Mouse (Mus musculus): Measurements from ENCODE around the gene Itm2b. TPM values are rescaled to one million over a fixed set of nuclear protein-coding genes. Genes with fewer than 3 reads are reported as not detected.

Gene Itm2b
- polyA plus RNA-seq, 1 experiment = 150 TPM

DNA sequence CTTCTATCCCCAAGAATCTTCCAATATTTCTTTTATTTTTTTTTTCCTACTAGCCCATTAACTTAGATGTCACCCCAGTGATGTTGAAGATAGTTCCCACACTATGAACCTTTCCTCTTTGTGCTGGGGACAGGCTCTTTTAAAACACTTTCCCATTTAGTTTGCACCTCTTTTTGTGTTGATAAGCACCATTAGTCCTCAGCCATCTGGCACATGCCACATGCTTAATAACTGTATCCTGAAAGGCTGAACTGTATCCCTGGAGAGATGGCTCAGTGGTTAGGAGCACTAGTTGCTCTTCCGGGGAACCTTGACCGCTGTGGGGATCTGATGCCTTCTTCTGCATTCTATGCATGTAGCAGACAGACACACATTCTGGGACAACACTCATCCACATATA lies 37.5 kb upstream of the Itm2b start:
- no peak for TF ChIP-seq EP300 (IDR thresholded peaks at IDR 0.05; ENCODE audit: insufficient read depth, low read depth, low read length)
- H3K4me3 ChIP-seq (ENCODE audit: low read depth, low read length) = no peak overlapping the region

GRCm38 (mm10) chr14:73421580-73421979 lies 36.5 kb upstream of the Itm2b start:
- no peak for TF ChIP-seq POLR2A (IDR thresholded peaks at IDR 0.05; ENCODE audit: insufficient read depth, low read length)
- TF ChIP-seq CTCF (IDR thresholded peaks at IDR 0.05; ENCODE audit: low read depth, low read length) = no peak
- Histone ChIP-seq H3K9me3 (replicated peaks; ENCODE audit: control insufficient read depth, insufficient read depth, low read length, poor library complexity, severe bottlenecking) (no peaks in the 10 kb centered on the region), H3K4me1 (ENCODE audit: control insufficient read depth, insufficient read depth, low read length) (no peaks in the 10 kb centered on the region), H3K36me3 (ENCODE audit: control insufficient read depth, insufficient read depth, low read length, poor library complexity, severe bottlenecking) (no peaks in the 10 kb centered on the region), H3K9ac (ENCODE audit: low read depth, poor library complexity, severe bottlenecking) (no peak overlapping the region), H3K4me3 (ENCODE audit: low read depth, low read length) (no peak overlapping the region), H3K27ac (ENCODE audit: insufficient read depth, low read length) (no peak overlapping the region), H3K27me3 (ENCODE audit: control insufficient read depth, insufficient read depth, low read length, poor library complexity, severe bottlenecking) (no peaks in the 10 kb centered on the region)

More for the DNA sequence above, 37.5 kb upstream of the Itm2b start:
- Histone ChIP-seq H3K27ac (ENCODE audit: insufficient read depth, low read length) (no peak overlapping the region), H3K9ac (ENCODE audit: low read depth, poor library complexity, severe bottlenecking) (no peak overlapping the region), H3K27me3 (ENCODE audit: control insufficient read depth, insufficient read depth, low read length, poor library complexity, severe bottlenecking) (no peaks in the 10 kb centered on the region), H3K4me1 (ENCODE audit: control insufficient read depth, insufficient read depth, low read length) (no peaks in the 10 kb centered on the region), H3K9me3 (replicated peaks; ENCODE audit: control insufficient read depth, insufficient read depth, low read length, poor library complexity, severe bottlenecking) (no peaks in the 10 kb centered on the region), H3K36me3 (ENCODE audit: control insufficient read depth, insufficient read depth, low read length, poor library complexity, severe bottlenecking) (no peaks in the 10 kb centered on the region; the same call in 1 of the 2 replicates)

DNA sequence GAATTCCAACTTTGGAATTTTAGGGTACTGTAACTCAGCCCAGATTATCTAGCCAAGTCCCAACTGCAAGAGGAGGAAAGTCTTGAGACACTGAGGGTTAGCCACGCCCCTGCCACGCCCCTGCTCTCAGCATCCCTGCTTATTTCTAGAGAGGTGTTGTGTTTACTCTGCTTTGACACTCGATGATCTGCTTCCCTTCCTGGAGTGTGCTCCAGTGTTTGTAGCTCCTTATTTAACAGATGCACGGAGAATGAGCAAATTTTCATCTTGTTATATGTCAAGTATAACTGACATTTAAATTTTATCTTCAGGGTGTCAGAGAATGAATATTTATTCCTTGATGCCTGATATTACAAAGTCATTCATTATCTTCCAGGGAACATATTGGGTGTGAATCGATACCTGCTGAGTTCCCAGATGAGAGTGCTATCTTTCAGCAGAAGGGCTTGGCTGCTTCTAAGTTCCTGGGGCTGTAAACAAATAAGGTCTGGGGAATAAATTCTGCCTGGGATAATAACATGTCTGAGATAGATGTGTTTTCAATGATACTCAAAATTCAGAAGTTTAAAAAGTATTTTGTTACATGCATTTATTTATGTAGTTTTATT lies 35.2 kb upstream of the Itm2b start:
- TF ChIP-seq POLR2A (IDR thresholded peaks at IDR 0.05; ENCODE audit: insufficient read depth, low read length) (no peak), EP300 (IDR thresholded peaks at IDR 0.05; ENCODE audit: insufficient read depth, low read depth, low read length) (no peak), CTCF (IDR thresholded peaks at IDR 0.05; ENCODE audit: low read depth, low read length) (no peak)
- H3K36me3 ChIP-seq (ENCODE audit: control insufficient read depth, insufficient read depth, low read length, poor library complexity, severe bottlenecking) = no peaks in the 10 kb centered on the region
- H3K9me3 ChIP-seq (replicated peaks; ENCODE audit: control insufficient read depth, insufficient read depth, low read length, poor library complexity, severe bottlenecking) = no peaks in the 10 kb centered on the region
- H3K4me3 ChIP-seq (ENCODE audit: low read depth, low read length) = no peak overlapping the region
- no peak overlapping the region for H3K9ac ChIP-seq (ENCODE audit: low read depth, poor library complexity, severe bottlenecking)
- no peaks in the 10 kb centered on the region for H3K27me3 ChIP-seq (ENCODE audit: control insufficient read depth, insufficient read depth, low read length, poor library complexity, severe bottlenecking)
- no peaks in the 10 kb centered on the region for H3K4me1 ChIP-seq (ENCODE audit: control insufficient read depth, insufficient read depth, low read length)
- H3K27ac ChIP-seq (ENCODE audit: insufficient read depth, low read length) = no peak overlapping the region

GRCm38 (mm10) chr14:73416511-73416910 lies 31.4 kb upstream of the Itm2b start:
- H3K27me3 ChIP-seq (ENCODE audit: control insufficient read depth, insufficient read depth, low read length, poor library complexity, severe bottlenecking) = no peaks in the 10 kb centered on the region
- no peak overlapping the region for H3K27ac ChIP-seq (ENCODE audit: insufficient read depth, low read length)
- no peaks in the 10 kb centered on the region for H3K36me3 ChIP-seq (ENCODE audit: control insufficient read depth, insufficient read depth, low read length, poor library complexity, severe bottlenecking)
- no peak for TF ChIP-seq EP300 (IDR thresholded peaks at IDR 0.05; ENCODE audit: insufficient read depth, low read depth, low read length)
- TF ChIP-seq POLR2A (IDR thresholded peaks at IDR 0.05; ENCODE audit: insufficient read depth, low read length) = no peak
- TF ChIP-seq CTCF (IDR thresholded peaks at IDR 0.05; ENCODE audit: low read depth, low read length) = no peak
- no peak overlapping the region for H3K9ac ChIP-seq (ENCODE audit: low read depth, poor library complexity, severe bottlenecking)
- no peak overlapping the region for H3K4me3 ChIP-seq (ENCODE audit: low read depth, low read length)
- H3K9me3 ChIP-seq (replicated peaks; ENCODE audit: control insufficient read depth, insufficient read depth, low read length, poor library complexity, severe bottlenecking) = no peaks in the 10 kb centered on the region
- no peaks in the 10 kb centered on the region for H3K4me1 ChIP-seq (ENCODE audit: control insufficient read depth, insufficient read depth, low read length)

DNA sequence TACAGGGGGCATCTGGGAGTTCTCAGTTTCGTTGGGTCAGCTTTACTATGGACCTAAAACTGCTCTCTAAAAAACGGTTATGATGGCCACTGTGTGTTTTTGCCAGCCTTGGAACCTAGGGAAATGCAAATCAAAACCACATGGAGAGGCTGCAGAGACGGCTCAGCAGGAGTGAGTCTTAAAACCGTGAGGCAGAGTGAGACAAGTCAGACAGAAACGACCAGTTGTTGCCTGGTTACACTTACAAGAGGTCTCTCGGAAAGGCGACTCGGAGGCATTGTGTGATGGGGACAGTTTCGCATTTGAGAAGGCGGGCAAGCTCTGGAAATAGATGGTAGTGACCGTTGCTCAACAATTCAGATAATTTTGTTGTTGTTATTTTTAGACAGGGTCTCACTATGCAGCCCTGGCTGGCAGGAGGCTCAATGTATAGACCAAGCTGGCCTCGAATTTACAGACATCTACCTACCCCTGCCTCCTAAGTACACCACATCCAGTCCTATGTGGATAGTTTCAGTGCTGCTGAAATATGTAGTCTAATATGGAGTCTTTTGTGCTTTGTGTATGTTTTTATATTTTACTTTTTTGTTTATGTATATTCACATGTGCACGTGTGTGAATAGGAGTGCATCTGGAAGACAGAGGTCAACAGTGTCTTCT lies 30.4 kb upstream of the Itm2b start:
- no peaks in the 10 kb centered on the region for H3K9me3 ChIP-seq (replicated peaks; ENCODE audit: control insufficient read depth, insufficient read depth, low read length, poor library complexity, severe bottlenecking)
- no peak overlapping the region for H3K4me3 ChIP-seq (ENCODE audit: low read depth, low read length)
- TF ChIP-seq EP300 (IDR thresholded peaks at IDR 0.05; ENCODE audit: insufficient read depth, low read depth, low read length) (no peak), CTCF (IDR thresholded peaks at IDR 0.05; ENCODE audit: low read depth, low read length) (no peak), POLR2A (IDR thresholded peaks at IDR 0.05; ENCODE audit: insufficient read depth, low read length) (no peak)
- no peaks in the 10 kb centered on the region for H3K36me3 ChIP-seq (ENCODE audit: control insufficient read depth, insufficient read depth, low read length, poor library complexity, severe bottlenecking)
- H3K9ac ChIP-seq (ENCODE audit: low read depth, poor library complexity, severe bottlenecking) = no peak overlapping the region
- no peaks in the 10 kb centered on the region for H3K4me1 ChIP-seq (ENCODE audit: control insufficient read depth, insufficient read depth, low read length)
- no peaks in the 10 kb centered on the region for H3K27me3 ChIP-seq (ENCODE audit: control insufficient read depth, insufficient read depth, low read length, poor library complexity, severe bottlenecking)
- no peak overlapping the region for H3K27ac ChIP-seq (ENCODE audit: insufficient read depth, low read length)

- Histone ChIP-seq H3K9me3 (replicated peaks; ENCODE audit: control insufficient read depth, insufficient read depth, low read length, poor library complexity, severe bottlenecking) (no peaks in the 10 kb centered on the region), H3K36me3 (ENCODE audit: control insufficient read depth, insufficient read depth, low read length, poor library complexity, severe bottlenecking) (no peaks in the 10 kb centered on the region), H3K4me3 (ENCODE audit: low read depth, low read length) (no peak overlapping the region), H3K9ac (ENCODE audit: low read depth, poor library complexity, severe bottlenecking) (no peak overlapping the region), H3K27me3 (ENCODE audit: control insufficient read depth, insufficient read depth, low read length, poor library complexity, severe bottlenecking) (no peaks in the 10 kb centered on the region), H3K27ac (ENCODE audit: insufficient read depth, low read length) (no peak overlapping the region), H3K4me1 (ENCODE audit: control insufficient read depth, insufficient read depth, low read length) (no peaks in the 10 kb centered on the region)
- TF ChIP-seq EP300 (IDR thresholded peaks at IDR 0.05; ENCODE audit: insufficient read depth, low read depth, low read length) (no peak), CTCF (IDR thresholded peaks at IDR 0.05; ENCODE audit: low read depth, low read length) (no peak), POLR2A (IDR thresholded peaks at IDR 0.05; ENCODE audit: insufficient read depth, low read length) (no peak)
Observed at GRCm38 (mm10) chr14:73411729-73412128, 26.6 kb upstream of the Itm2b start.

Measured in ES-Bruce4 (cell line).